Mouse (Mus musculus): ENCODE data around the gene Dtx3.

DNA sequence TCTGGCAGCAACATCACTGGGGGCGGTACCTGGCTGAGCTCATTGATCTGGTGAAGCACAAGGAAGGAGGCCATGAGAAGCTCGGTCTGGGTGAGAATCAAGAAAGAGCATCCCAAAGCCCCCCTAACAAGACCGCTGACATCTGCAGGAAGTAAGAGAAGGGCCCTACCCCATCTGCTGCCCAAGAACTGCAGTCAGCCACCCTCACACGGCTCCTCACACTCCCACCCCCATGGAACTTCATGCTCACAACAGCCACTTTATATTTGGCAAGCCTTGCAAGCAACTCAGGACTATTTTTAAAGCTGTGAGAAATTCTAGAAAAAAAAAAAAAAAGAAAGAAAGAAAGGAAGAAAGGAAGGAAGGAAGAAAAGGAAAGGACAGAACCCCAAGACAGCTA is 13.4 kb upstream of the Dtx3 start:
- TF ChIP-seq CTCF (IDR thresholded peaks at IDR 0.05; ENCODE audit: borderline replicate concordance, insufficient read depth, low read length) (no peak), POLR2A (IDR thresholded peaks at IDR 0.05; ENCODE audit: low read depth, low read length) (no peak)
